In genomic region chr11:29694754-29695153, GRCm38 (mm10) we compare ENCODE assay signal across 8 mouse cellular contexts. TPM values are rescaled to one million over a fixed set of nuclear protein-coding genes. Genes with fewer than 3 reads are reported as not detected.
DNase-seq lines count a peak whose midpoint lies in the region; ATAC-seq and TF ChIP-seq lines count a peak whose summit lies in the region.

No protein-coding gene starts in this region.

- no peak overlapping the region for H3K27ac ChIP-seq in kidney, embryonic 15.5 days
- H3K27ac ChIP-seq in embryonic fibroblast, embryonic 13.5 days (ENCODE audit: insufficient read depth, low read length): no peak overlapping the region
- H3K27ac ChIP-seq in midbrain, embryonic 12.5 days (replicated peaks): no peak overlapping the region

- H3K4me3 ChIP-seq in erythroblast, embryonic 14.5 days (replicated peaks): peak overlapping the region; percentile 95
- no peak overlapping the region for H3K4me3 ChIP-seq in kidney, embryonic 15.5 days (replicated peaks)
- H3K4me3 ChIP-seq in embryonic fibroblast, embryonic 13.5 days (ENCODE audit: insufficient read depth, low read length): peak overlapping the region; percentile 99; the same call in 1 of the 2 replicates
- no peak overlapping the region for H3K4me3 ChIP-seq in midbrain, embryonic 12.5 days

- peaks cover 8% of the 10 kb centered on the region for H3K36me3 ChIP-seq in erythroblast, embryonic 14.5 days (ENCODE audit: control insufficient read depth)
- H3K36me3 ChIP-seq in kidney, embryonic 15.5 days: peaks cover 5% of the 10 kb centered on the region; the same call in 1 of the 2 replicates
- H3K36me3 ChIP-seq in midbrain, embryonic 12.5 days: no peaks in the 10 kb centered on the region

- H3K9ac ChIP-seq in kidney, embryonic 15.5 days: no peak overlapping the region
- no peak overlapping the region for H3K9ac ChIP-seq in midbrain, embryonic 12.5 days (replicated peaks)

- H3K4me2 ChIP-seq in kidney, embryonic 15.5 days: peak overlapping the region; percentile 62; the same call in 1 of the 2 replicates
- 0 out of 2 replicates have a peak overlapping the region, but pooled peaks have one; percentile 22 for H3K4me2 ChIP-seq in midbrain, embryonic 12.5 days (replicated peaks)

- ATAC-seq in erythroblast, adult 5-6 weeks (replicated peaks; ENCODE audit: low FRiP score, poor library complexity, severe bottlenecking): no peak
- no peak for ATAC-seq in kidney, embryonic 15.5 days (replicated peaks; ENCODE audit: low FRiP score)
- no peak for ATAC-seq in midbrain, embryonic 12.5 days (ENCODE audit: low FRiP score, low read depth)

- TF ChIP-seq CTCF in embryonic fibroblast, embryonic 13.5 days (IDR thresholded peaks at IDR 0.05; ENCODE audit: borderline replicate concordance, insufficient read depth, low read length): no peak

- H3K9me3 ChIP-seq in erythroblast, embryonic 14.5 days (ENCODE audit: control insufficient read depth, low read length): no peaks in the 10 kb centered on the region
- H3K9me3 ChIP-seq in kidney, embryonic 15.5 days (replicated peaks): no peaks in the 10 kb centered on the region
- H3K9me3 ChIP-seq in midbrain, embryonic 12.5 days: no peaks in the 10 kb centered on the region

- no peak for DNase-seq in kidney, adult 11 months
- DNase-seq in adrenal gland, postnatal 36 days: no peak
- no peak for DNase-seq in cerebellum, postnatal 36 days

- peaks cover 27% of the 10 kb centered on the region for H3K4me1 ChIP-seq in erythroblast, embryonic 14.5 days (ENCODE audit: control insufficient read depth)
- H3K4me1 ChIP-seq in kidney, embryonic 15.5 days: peaks cover 12% of the 10 kb centered on the region
- no peaks in the 10 kb centered on the region for H3K4me1 ChIP-seq in embryonic fibroblast, embryonic 13.5 days (ENCODE audit: control insufficient read depth, insufficient read depth, low read length)
- H3K4me1 ChIP-seq in midbrain, embryonic 12.5 days: peaks cover 14% of the 10 kb centered on the region; the same call in 1 of the 2 replicates

- no peak for TF ChIP-seq POLR2A in embryonic fibroblast, embryonic 13.5 days (IDR thresholded peaks at IDR 0.05; ENCODE audit: low read depth, low read length)

- no peaks in the 10 kb centered on the region for H3K27me3 ChIP-seq in erythroblast, embryonic 14.5 days (ENCODE audit: control insufficient read depth)
- H3K27me3 ChIP-seq in kidney, embryonic 15.5 days: no peaks in the 10 kb centered on the region
- H3K27me3 ChIP-seq in midbrain, embryonic 12.5 days: no peaks in the 10 kb centered on the region

RNA-seq across cellular contexts. Expression of gene Rtn4, which starts 2.0 kb away (rescaled TPM):
- 7.0 and 9.5 TPM in 2 replicates for polyA plus RNA-seq in erythroblast, embryonic 14.5 days (2012)
- 21.1 and 25.0 TPM in 2 replicates for total RNA-seq in erythroblast, adult 5-6 weeks (2015; ENCODE audit: low replicate concordance)
- total RNA-seq in erythroblast, adult 5-6 weeks (2017; ENCODE audit: low replicate concordance): 27.6 and 37.3 TPM in 2 replicates
- polyA plus RNA-seq in kidney, embryonic 15.5 days (2015; fragmentation: Nextera tagmentation; extraction: Ambion mirVana): 54.8 and 56.0 TPM in 2 replicates
- polyA plus RNA-seq in embryonic fibroblast, embryonic 13.5 days (2011; ENCODE audit: insufficient read length, low read depth, missing spikeins): 773 and 1,145 TPM in 2 replicates
- 98.1 and 115 TPM in 2 replicates for polyA plus RNA-seq in midbrain, embryonic 12.5 days (2016; fragmentation: Nextera tagmentation; extraction: Ambion mirVana)
- 100 to 1,000 TPM; 312 to 517 TPM for total RNA-seq in adrenal gland, postnatal 36 days (2021)

Comparison
In these comparisons a context has a peak if more than half of its experiments do, and no peak if none do; other contexts are left out.
1. H3K4me3 ChIP-seq: peak in erythroblast, embryonic 14.5 days (single experiment) and embryonic fibroblast, embryonic 13.5 days (single experiment); none in kidney, embryonic 15.5 days (single experiment) and midbrain, embryonic 12.5 days (single experiment).